ENCODE assay signal across 10 mouse cellular contexts in genomic region chr4:45590836-45591235, GRCm38 (mm10). TPM values are rescaled to one million over a fixed set of nuclear protein-coding genes. Genes with fewer than 3 reads are reported as not detected.
A peak's percentile ranks its signal among the peaks of the same experiment; 100 is the strongest.
DNase-seq lines count a peak whose midpoint lies in the region; ATAC-seq and TF ChIP-seq lines count a peak whose summit lies in the region.
"Had no signal": no experiment of that assay in that cellular context is flagged by ENCODE, and none has a peak within 500 bp of the region (broad histone marks: within the 10 kb centered on the region; RNA-seq: fewer than 3 reads in every experiment).

No protein-coding gene starts in this region.

- 6% methylated on average over 2 of the region's 2 CpGs for WGBS in limb, embryonic 12.5 days
- WGBS in limb, embryonic 10.5 days, result 6% methylated on average over 2 of the region's 2 CpGs
- 6% methylated on average over 2 of the region's 2 CpGs for WGBS in embryonic facial prominence, embryonic 14.5 days
- WGBS in hindbrain, embryonic 13.5 days, result 5% methylated on average over 2 of the region's 2 CpGs
- 4% methylated on average over 2 of the region's 2 CpGs for WGBS in midbrain, embryonic 15.5 days
- 25% methylated on average over 2 of the region's 2 CpGs for WGBS in cerebellum, adult 2 months
- WGBS in thymus, adult 2 months, result 93% methylated on average over 2 of the region's 2 CpGs

- peaks cover 8% of the 10 kb centered on the region for H3K4me1 ChIP-seq in limb, embryonic 12.5 days (replicated peaks)
- H3K4me1 ChIP-seq in limb, embryonic 10.5 days, result peaks cover 12% of the 10 kb centered on the region
- H3K4me1 ChIP-seq in embryonic facial prominence, embryonic 14.5 days (ENCODE audit: control insufficient read depth, insufficient read depth, low read length), result 0 out of 2 replicates have a peak, but pooled peaks cover 3% of the 10 kb centered on the region
- peaks cover 11% of the 10 kb centered on the region for H3K4me1 ChIP-seq in hindbrain, embryonic 13.5 days (replicated peaks)
- H3K4me1 ChIP-seq in midbrain, embryonic 15.5 days, result peaks cover 21% of the 10 kb centered on the region
- H3K4me1 ChIP-seq in cerebellum, adult 2 months (ENCODE audit: control insufficient read depth, insufficient read depth, low read length), result no peaks in the 10 kb centered on the region; the same call in 1 of the 2 replicates
- peaks cover 7% of the 10 kb centered on the region for H3K4me1 ChIP-seq in thymus, adult 2 months (replicated peaks; ENCODE audit: control insufficient read depth, insufficient read depth, low read length)

- TF ChIP-seq POLR2A in cerebellum, adult 2 months (IDR thresholded peaks at IDR 0.05; ENCODE audit: borderline replicate concordance, insufficient read depth, low read length), result no peak
- TF ChIP-seq POLR2A in thymus, adult 2 months (IDR thresholded peaks at IDR 0.05; ENCODE audit: control insufficient read depth, extremely low read depth, insufficient read depth, low read length, poor library complexity), result no peak

- no peak overlapping the region for H3K27ac ChIP-seq in limb, embryonic 12.5 days
- H3K27ac ChIP-seq in limb, embryonic 10.5 days, result no peak overlapping the region
- no peak overlapping the region for H3K27ac ChIP-seq in embryonic facial prominence, embryonic 14.5 days (replicated peaks; ENCODE audit: low read depth, low read length)
- no peak overlapping the region for H3K27ac ChIP-seq in hindbrain, embryonic 13.5 days
- H3K27ac ChIP-seq in midbrain, embryonic 15.5 days, result no peak overlapping the region
- H3K27ac ChIP-seq in cerebellum, adult 2 months (ENCODE audit: insufficient read depth, low read length), result no peak overlapping the region
- no peak overlapping the region for H3K27ac ChIP-seq in thymus, adult 2 months (ENCODE audit: control insufficient read depth, insufficient read depth, low read length)
- H3K27ac ChIP-seq: gastrocnemius, adult 2 months; macrophage had no signal

- H3K9me3 ChIP-seq in limb, embryonic 12.5 days, result no peaks in the 10 kb centered on the region; the same call in 1 of the 2 replicates
- H3K9me3 ChIP-seq in limb, embryonic 10.5 days (replicated peaks), result no peaks in the 10 kb centered on the region
- H3K9me3 ChIP-seq in embryonic facial prominence, embryonic 14.5 days (ENCODE audit: control insufficient read depth, low read length), result peaks cover 4% of the 10 kb centered on the region; the same call in 1 of the 2 replicates
- H3K9me3 ChIP-seq in hindbrain, embryonic 13.5 days, result no peaks in the 10 kb centered on the region
- no peaks in the 10 kb centered on the region for H3K9me3 ChIP-seq in midbrain, embryonic 15.5 days

- H3K4me2 ChIP-seq in limb, embryonic 12.5 days, result peak overlapping the region; percentile 54
- peak overlapping the region; percentile 53 for H3K4me2 ChIP-seq in embryonic facial prominence, embryonic 14.5 days (ENCODE audit: low read depth, low read length)
- H3K4me2 ChIP-seq in hindbrain, embryonic 13.5 days, result peak overlapping the region; percentile 49
- peak overlapping the region; percentile 40; the same call in 1 of the 2 replicates for H3K4me2 ChIP-seq in midbrain, embryonic 15.5 days

- no peaks in the 10 kb centered on the region for H3K36me3 ChIP-seq in limb, embryonic 12.5 days
- no peaks in the 10 kb centered on the region for H3K36me3 ChIP-seq in limb, embryonic 10.5 days
- no peaks in the 10 kb centered on the region for H3K36me3 ChIP-seq in embryonic facial prominence, embryonic 14.5 days (ENCODE audit: control insufficient read depth, insufficient read depth, low read length)
- H3K36me3 ChIP-seq in hindbrain, embryonic 13.5 days, result no peaks in the 10 kb centered on the region
- no peaks in the 10 kb centered on the region for H3K36me3 ChIP-seq in midbrain, embryonic 15.5 days (replicated peaks)
- H3K36me3 ChIP-seq in thymus, adult 2 months (ENCODE audit: control insufficient read depth, insufficient read depth, low read length), result no peaks in the 10 kb centered on the region

- ATAC-seq in limb, embryonic 12.5 days (ENCODE audit: insufficient number of reproducible peaks, insufficient read depth, low FRiP score, low TSS enrichment, low read depth), result no peak
- no peak for ATAC-seq in embryonic facial prominence, embryonic 14.5 days (ENCODE audit: low read depth)
- ATAC-seq in hindbrain, embryonic 13.5 days (ENCODE audit: low FRiP score), result no peak
- ATAC-seq in midbrain, embryonic 15.5 days (replicated peaks), result no peak

- intact Hi-C loops in left cerebral cortex, postnatal 25 days (cut with DNase I), result no loop called here

- no peak for DNase-seq in limb, embryonic 10.5 days (ENCODE audit: low spot score)
- DNase-seq in embryonic facial prominence, embryonic 14.5 days (ENCODE audit: low spot score), result no peak
- DNase-seq in left cerebral cortex, postnatal 25 days (ENCODE audit: low spot score in 2 of 2), result no peak
- DNase-seq in cerebellum, adult 2 months, result no peak
- no peak for DNase-seq in thymus, adult 2 months
- DNase-seq: gastrocnemius, adult 2 months had no signal

- H3K27me3 ChIP-seq in limb, embryonic 12.5 days, result peaks cover 60% of the 10 kb centered on the region
- H3K27me3 ChIP-seq in limb, embryonic 10.5 days (ENCODE audit: low read depth, poor library complexity, severe bottlenecking), result peaks cover 63% of the 10 kb centered on the region
- H3K27me3 ChIP-seq in embryonic facial prominence, embryonic 14.5 days (replicated peaks; ENCODE audit: control insufficient read depth, insufficient read depth, low read length), result peaks cover 17% of the 10 kb centered on the region
- peaks cover 32% of the 10 kb centered on the region for H3K27me3 ChIP-seq in hindbrain, embryonic 13.5 days
- peaks cover 7% of the 10 kb centered on the region; the same call in 1 of the 2 replicates for H3K27me3 ChIP-seq in midbrain, embryonic 15.5 days (replicated peaks)
- H3K27me3 ChIP-seq in cerebellum, adult 2 months (ENCODE audit: control insufficient read depth, insufficient read depth, low read length), result peaks cover 4% of the 10 kb centered on the region; the same call in 1 of the 2 replicates
- no peaks in the 10 kb centered on the region for H3K27me3 ChIP-seq in thymus, adult 2 months (ENCODE audit: control insufficient read depth, insufficient read depth, low read length)

- TF ChIP-seq CTCF in cerebellum, adult 2 months (IDR thresholded peaks at IDR 0.05; ENCODE audit: borderline replicate concordance, insufficient read depth, low read depth, low read length), result no peak
- no peak for TF ChIP-seq CTCF in thymus, adult 2 months (IDR thresholded peaks at IDR 0.05; ENCODE audit: borderline replicate concordance, control insufficient read depth, extremely low read depth, insufficient read depth, low read length, poor library complexity)

- H3K4me3 ChIP-seq in limb, embryonic 12.5 days (replicated peaks), result peak overlapping the region; percentile 27; the same call in 1 of the 2 replicates
- no peak overlapping the region for H3K4me3 ChIP-seq in limb, embryonic 10.5 days
- no peak overlapping the region for H3K4me3 ChIP-seq in embryonic facial prominence, embryonic 14.5 days (ENCODE audit: low read depth, low read length)
- H3K4me3 ChIP-seq in hindbrain, embryonic 13.5 days, result peak overlapping the region; percentile 23; the same call in 1 of the 2 replicates
- H3K4me3 ChIP-seq in midbrain, embryonic 15.5 days, result no peak overlapping the region
- H3K4me3 ChIP-seq in cerebellum, adult 2 months (replicated peaks; ENCODE audit: insufficient read depth, low read depth, low read length), result no peak overlapping the region
- no peak overlapping the region for H3K4me3 ChIP-seq in thymus, adult 2 months (ENCODE audit: control insufficient read depth, insufficient read depth, low read length)

- H3K9ac ChIP-seq in limb, embryonic 12.5 days (replicated peaks), result no peak overlapping the region
- H3K9ac ChIP-seq in embryonic facial prominence, embryonic 14.5 days (ENCODE audit: low read depth, low read length), result no peak overlapping the region
- no peak overlapping the region for H3K9ac ChIP-seq in hindbrain, embryonic 13.5 days
- no peak overlapping the region for H3K9ac ChIP-seq in midbrain, embryonic 15.5 days

RNA-seq across cellular contexts. Expression of gene Shb, which starts 58.6 kb away (rescaled TPM):
- polyA plus RNA-seq in limb, embryonic 12.5 days (2016; fragmentation: Nextera tagmentation; extraction: Ambion mirVana), result 6.6 and 8.3 TPM in 2 replicates
- 4.3 and 4.8 TPM in 2 replicates for polyA plus RNA-seq in limb, embryonic 10.5 days (2016; fragmentation: Nextera tagmentation; extraction: Ambion mirVana)
- 9.7 and 11.3 TPM in 2 replicates for polyA plus RNA-seq in embryonic facial prominence, embryonic 14.5 days (2014; fragmentation: Nextera tagmentation; extraction: Ambion mirVana)
- polyA plus RNA-seq in hindbrain, embryonic 13.5 days (2015; fragmentation: Nextera tagmentation; extraction: Ambion mirVana), result 3.8 and 5.7 TPM in 2 replicates
- 6.3 and 6.7 TPM in 2 replicates for polyA plus RNA-seq in midbrain, embryonic 15.5 days (2015; fragmentation: Nextera tagmentation; extraction: Ambion mirVana)
- total RNA-seq in left cerebral cortex, postnatal 25 days (2021), result 10 to 100 TPM in 1 of 2 experiments, 1 to 10 TPM in 1; 9.0 to 11.8 TPM
- polyA plus RNA-seq in cerebellum, adult 2 months (2012; rRNA removed), result 7.1 and 8.3 TPM in 2 replicates
- polyA plus RNA-seq in thymus, adult 2 months (2012; rRNA removed), result 12.0 and 14.5 TPM in 2 replicates

Comparison
In these comparisons a context has a peak if more than half of its experiments do, and no peak if none do; other contexts are left out.
1. H3K4me3 ChIP-seq: peak in limb, embryonic 12.5 days (single experiment) and hindbrain, embryonic 13.5 days (single experiment); none in limb, embryonic 10.5 days (single experiment), embryonic facial prominence, embryonic 14.5 days (single experiment), midbrain, embryonic 15.5 days (single experiment), cerebellum, adult 2 months (single experiment) and thymus, adult 2 months (single experiment).
2. Peak in every context shown above with its lines, with median percentiles within 50 percentile points of each other: H3K4me2 ChIP-seq.